In genomic region chr11:109705336-109706054, GRCm38 (mm10) we compare ENCODE assay signal across 16 mouse cellular contexts. TPM values are rescaled to one million over a fixed set of nuclear protein-coding genes. Genes with fewer than 3 reads are reported as not detected.
DNase-seq lines count a peak whose midpoint lies in the region; ATAC-seq and TF ChIP-seq lines count a peak whose summit lies in the region.
"Had no signal": no experiment of that assay in that cellular context is flagged by ENCODE, and none has a peak within 500 bp of the region (broad histone marks: within the 10 kb centered on the region; RNA-seq: fewer than 3 reads in every experiment).

No protein-coding gene starts in this region.

- ATAC-seq in intestine, embryonic 15.5 days, result peak; percentile 92
- ATAC-seq in stomach, embryonic 15.5 days (ENCODE audit: insufficient read depth, low FRiP score, low read depth), result peak; percentile 50; the same call in 1 of the 2 replicates
- no peak for ATAC-seq in monocyte, adult 5-6 weeks (replicated peaks; ENCODE audit: insufficient number of reproducible peaks, low FRiP score, low TSS enrichment, poor library complexity, severe bottlenecking)

- no peak overlapping the region for H3K9ac ChIP-seq in heart, adult 2 months (ENCODE audit: low read depth, low read length)
- peak overlapping the region; percentile 12; the same call in 1 of the 2 replicates for H3K9ac ChIP-seq in liver, adult 2 months (ENCODE audit: low read depth, low read length)
- no peak overlapping the region for H3K9ac ChIP-seq in intestine, embryonic 15.5 days
- no peak overlapping the region for H3K9ac ChIP-seq in stomach, embryonic 15.5 days
- H3K9ac ChIP-seq: limb, embryonic 13.5 days had no signal

- peaks cover 6% of the 10 kb centered on the region for H3K4me1 ChIP-seq in heart, adult 2 months (ENCODE audit: control insufficient read depth, insufficient read depth, low read length)
- peaks cover 47% of the 10 kb centered on the region for H3K4me1 ChIP-seq in liver, adult 2 months (ENCODE audit: control insufficient read depth, insufficient read depth, low read length)
- H3K4me1 ChIP-seq in intestine, embryonic 15.5 days (replicated peaks), result 0 out of 2 replicates have a peak, but pooled peaks cover 9% of the 10 kb centered on the region
- no peaks in the 10 kb centered on the region for H3K4me1 ChIP-seq in stomach, embryonic 15.5 days

- 33% methylated on average over 9 of the region's 9 CpGs for WGBS in heart, adult 2 months
- WGBS in liver, adult 2 months, result 13% methylated on average over 9 of the region's 9 CpGs
- WGBS in intestine, embryonic 15.5 days, result 64% methylated on average over 9 of the region's 9 CpGs
- 72% methylated on average over 9 of the region's 9 CpGs for WGBS in stomach, embryonic 15.5 days

- no peaks in the 10 kb centered on the region for H3K27me3 ChIP-seq in heart, adult 2 months (ENCODE audit: control insufficient read depth, insufficient read depth, low read length)
- no peaks in the 10 kb centered on the region for H3K27me3 ChIP-seq in liver, adult 2 months (ENCODE audit: control insufficient read depth, insufficient read depth, low read length)
- no peaks in the 10 kb centered on the region for H3K27me3 ChIP-seq in intestine, embryonic 15.5 days (replicated peaks)
- no peaks in the 10 kb centered on the region for H3K27me3 ChIP-seq in stomach, embryonic 15.5 days (replicated peaks)
- H3K27me3 ChIP-seq: limb, embryonic 13.5 days had no signal

- intact Hi-C loops in heart, adult 2 months (cut with DNase I), result no loop called here
- intact Hi-C loops in heart, postnatal 14 days (cut with DNase I), result no loop called here

- no peak for DNase-seq in heart, adult 2 months
- no peak for DNase-seq in heart, postnatal 14 days
- DNase-seq in liver, adult 2 months (ENCODE audit: extremely low read depth, low read depth, low spot score), result no peak
- DNase-seq in liver, result no peak
- DNase-seq in layer of hippocampus, postnatal 25 days (ENCODE audit: extremely low spot score in 1 of 2, low spot score in 1 of 2), result no peak
- DNase-seq: B cell, adult 2 months; cerebellum, adult 11-12 months; embryo, embryonic 11 days; kidney, postnatal 4 days; thymus, postnatal 14 days had no signal

- no peak for TF ChIP-seq EP300 in heart, adult 2 months (IDR thresholded peaks at IDR 0.05; ENCODE audit: insufficient read depth, low read depth, low read length)

- no peaks in the 10 kb centered on the region; the same call in 1 of the 2 replicates for H3K36me3 ChIP-seq in heart, adult 2 months (ENCODE audit: control insufficient read depth, insufficient read depth, low read length)
- no peaks in the 10 kb centered on the region for H3K36me3 ChIP-seq in liver, adult 2 months (ENCODE audit: control insufficient read depth, insufficient read depth, low read length)
- H3K36me3 ChIP-seq in intestine, embryonic 15.5 days, result no peaks in the 10 kb centered on the region
- H3K36me3 ChIP-seq in stomach, embryonic 15.5 days, result no peaks in the 10 kb centered on the region
- H3K36me3 ChIP-seq: G1E; limb, embryonic 13.5 days had no signal

- peak overlapping the region; percentile 39 for H3K4me2 ChIP-seq in intestine, embryonic 15.5 days (replicated peaks)
- H3K4me2 ChIP-seq in stomach, embryonic 15.5 days, result no peak overlapping the region
- H3K4me2 ChIP-seq: limb, embryonic 13.5 days had no signal

- H3K27ac ChIP-seq in heart, adult 2 months, result peak overlapping the region; percentile 49
- peak overlapping the region; percentile 78 for H3K27ac ChIP-seq in liver, adult 2 months (replicated peaks; ENCODE audit: insufficient read depth, low read depth, low read length)
- peak overlapping the region; percentile 80 for H3K27ac ChIP-seq in intestine, embryonic 15.5 days
- no peak overlapping the region for H3K27ac ChIP-seq in stomach, embryonic 15.5 days
- H3K27ac ChIP-seq: limb, embryonic 13.5 days had no signal

- H3K4me3 ChIP-seq in heart, adult 2 months, result peak overlapping the region; percentile 29; the same call in 1 of the 2 replicates
- peak overlapping the region; percentile 16 for H3K4me3 ChIP-seq in liver, adult 2 months (ENCODE audit: insufficient read depth, low read depth, low read length)
- no peak overlapping the region for H3K4me3 ChIP-seq in intestine, embryonic 15.5 days (replicated peaks)
- no peak overlapping the region for H3K4me3 ChIP-seq in stomach, embryonic 15.5 days (replicated peaks)
- H3K4me3 ChIP-seq: gastrocnemius, adult 2 months; limb, embryonic 13.5 days had no signal

- H3K79me2 ChIP-seq in heart, adult 2 months (replicated peaks; ENCODE audit: control insufficient read depth, insufficient read depth, low read length), result no peaks in the 10 kb centered on the region
- peaks cover 11% of the 10 kb centered on the region; the same call in 1 of the 2 replicates for H3K79me2 ChIP-seq in liver, adult 2 months (ENCODE audit: control insufficient read depth, insufficient read depth, low read length)

- no peaks in the 10 kb centered on the region for H3K9me3 ChIP-seq in intestine, embryonic 15.5 days
- no peaks in the 10 kb centered on the region for H3K9me3 ChIP-seq in stomach, embryonic 15.5 days
- H3K9me3 ChIP-seq: limb, embryonic 13.5 days had no signal

- TF ChIP-seq POLR2A in heart, adult 2 months (IDR thresholded peaks at IDR 0.05; ENCODE audit: insufficient read depth, low read depth, low read length), result no peak
- TF ChIP-seq POLR2A in liver, adult 2 months (IDR thresholded peaks at IDR 0.05; ENCODE audit: extremely low read depth, insufficient read depth, low read length), result no peak

- no peak for TF ChIP-seq CTCF in heart, adult 2 months (IDR thresholded peaks at IDR 0.05)
- no peak for TF ChIP-seq CTCF in liver, adult 2 months (IDR thresholded peaks at IDR 0.05; ENCODE audit: low read depth, low read length)

RNA-seq across cellular contexts. Expression of gene Fam20a, which starts 16.6 kb away (rescaled TPM):
- total RNA-seq in heart, adult 2 months (2021), result 1 to 10 TPM; 5.8 to 6.3 TPM
- polyA plus RNA-seq in heart, adult 2 months (2012; rRNA removed), result 6.1 and 7.9 TPM in 2 replicates
- 1 to 10 TPM; 5.5 to 5.7 TPM for total RNA-seq in heart, postnatal 14 days (2021)
- 6.9 and 13.2 TPM in 2 replicates for total RNA-seq in liver, adult 2 months (2014; rRNA removed)
- polyA plus RNA-seq in liver, adult 2 months (2012; rRNA removed), result 30.6 and 34.8 TPM in 2 replicates
- polyA plus RNA-seq in intestine, embryonic 15.5 days (2015; fragmentation: Nextera tagmentation; extraction: Ambion mirVana), result 2.2 and 2.3 TPM in 2 replicates
- 2.3 and 3.0 TPM in 2 replicates for polyA plus RNA-seq in stomach, embryonic 15.5 days (2015; fragmentation: Nextera tagmentation; extraction: Ambion mirVana)
- 10 to 100 TPM; 14.3 to 15.0 TPM for total RNA-seq in layer of hippocampus, postnatal 25 days (2021)
- total RNA-seq in monocyte, adult 5-6 weeks (2017), result 2.3 to 8.6 TPM (median 3.2 TPM) in 3 replicates
- polyA plus RNA-seq: G1E had no signal

RNA-seq across cellular contexts. Expression of gene Prkar1a, which starts 56.3 kb away (rescaled TPM):
- 100 to 1,000 TPM; 363 to 378 TPM for total RNA-seq in heart, adult 2 months (2021)
- 169 and 248 TPM in 2 replicates for polyA plus RNA-seq in heart, adult 2 months (2012; rRNA removed)
- 100 to 1,000 TPM; 365 to 412 TPM for total RNA-seq in heart, postnatal 14 days (2021)
- 47.2 and 56.4 TPM in 2 replicates for total RNA-seq in liver, adult 2 months (2014; rRNA removed)
- 51.1 and 59.9 TPM in 2 replicates for polyA plus RNA-seq in liver, adult 2 months (2012; rRNA removed)
- 270 and 286 TPM in 2 replicates for polyA plus RNA-seq in intestine, embryonic 15.5 days (2015; fragmentation: Nextera tagmentation; extraction: Ambion mirVana)
- 291 and 297 TPM in 2 replicates for polyA plus RNA-seq in stomach, embryonic 15.5 days (2015; fragmentation: Nextera tagmentation; extraction: Ambion mirVana)
- total RNA-seq in layer of hippocampus, postnatal 25 days (2021), result 100 to 1,000 TPM; 535 to 544 TPM
- total RNA-seq in monocyte, adult 5-6 weeks (2017), result 124 to 194 TPM (median 167 TPM) in 3 replicates

Comparison
In these comparisons a context has a peak if more than half of its experiments do, and no peak if none do; other contexts are left out.
1. H3K4me3 ChIP-seq: peak in heart, adult 2 months (single experiment) and liver, adult 2 months (single experiment); none in intestine, embryonic 15.5 days (single experiment) and stomach, embryonic 15.5 days (single experiment).